Mouse (Mus musculus): Measurements from ENCODE around the gene Rapgef4. TPM values are rescaled to one million over a fixed set of nuclear protein-coding genes. Genes with fewer than 3 reads are reported as not detected.

Gene Rapgef4
- total RNA-seq, 1 experiment from 2014 or later = 3.0 TPM

DNA sequence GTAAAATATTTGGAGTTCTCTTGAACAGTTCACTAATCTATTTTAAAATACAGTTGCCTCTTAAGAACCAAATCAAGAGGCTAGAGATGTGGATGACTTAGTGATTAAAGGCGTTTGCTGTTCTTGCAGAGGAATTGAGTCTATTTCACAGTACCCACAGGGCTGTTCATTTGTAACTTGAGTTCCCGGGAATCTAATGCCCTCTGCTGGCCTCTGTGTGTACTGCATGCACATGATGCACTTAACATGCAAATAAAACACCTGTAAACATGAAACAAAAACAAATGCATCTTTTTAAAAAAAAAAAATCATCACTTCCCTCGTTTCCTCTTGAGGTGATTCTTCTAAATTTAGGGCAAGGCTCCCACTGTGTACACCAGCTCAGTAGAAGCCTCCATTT is 238.9 kb downstream of the Rapgef4 start:
- peak in 1 of 2 experiments; percentile 56; a peak in 3 of 4 replicates for ATAC-seq (replicated peaks in 1 of 2; ENCODE audit: insufficient read depth in 1 of 2, low FRiP score in 2 of 2, low TSS enrichment in 1 of 2, low read depth in 1 of 2, poor library complexity in 2 of 2, severe bottlenecking in 2 of 2)

DNA sequence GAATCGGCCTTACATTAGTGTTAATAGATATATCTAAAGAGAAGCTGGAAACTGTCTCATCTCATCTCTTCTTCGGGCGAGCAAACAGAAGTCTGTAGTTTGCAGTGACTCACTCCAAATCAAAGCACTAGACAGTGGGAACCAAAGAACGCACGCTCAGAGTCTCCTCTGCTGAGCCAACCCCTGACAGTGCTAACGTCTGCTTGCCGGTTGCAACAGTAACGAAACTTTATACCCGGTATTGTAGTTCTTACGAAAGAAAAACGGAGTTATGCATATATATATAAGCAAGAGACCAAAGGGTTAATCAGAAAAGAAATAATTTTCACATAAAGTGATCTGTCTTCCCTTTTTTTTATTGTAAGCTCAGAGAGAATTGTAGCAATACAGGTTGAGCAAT is 240.2 kb downstream of the Rapgef4 start:
- no peak; a peak in 1 of 4 replicates for ATAC-seq (replicated peaks in 1 of 2; ENCODE audit: insufficient read depth in 1 of 2, low FRiP score in 2 of 2, low TSS enrichment in 1 of 2, low read depth in 1 of 2, poor library complexity in 2 of 2, severe bottlenecking in 2 of 2)

DNA sequence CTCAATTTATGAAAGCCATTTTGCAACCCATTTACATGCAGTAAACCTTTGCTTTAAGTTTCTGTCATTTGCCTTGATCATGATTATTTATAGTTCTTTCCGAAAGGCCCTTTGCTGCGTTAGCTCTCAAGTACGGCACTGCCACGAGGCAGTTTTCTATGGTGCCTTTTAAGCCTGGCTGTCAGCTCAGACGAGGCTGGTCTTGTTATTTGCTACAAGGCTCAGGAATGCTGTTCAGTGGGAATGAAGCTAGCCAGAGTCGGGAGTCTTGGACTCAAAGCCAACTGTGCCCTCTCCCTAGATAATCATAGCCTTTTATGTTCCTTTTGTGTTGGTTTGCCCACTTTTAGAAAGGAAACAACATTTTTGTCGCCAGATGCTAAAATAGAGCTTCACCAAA is 240.7 kb downstream of the Rapgef4 start:
- no peak for ATAC-seq (replicated peaks in 1 of 2; ENCODE audit: insufficient read depth in 1 of 2, low FRiP score in 2 of 2, low TSS enrichment in 1 of 2, low read depth in 1 of 2, poor library complexity in 2 of 2, severe bottlenecking in 2 of 2)

DNA sequence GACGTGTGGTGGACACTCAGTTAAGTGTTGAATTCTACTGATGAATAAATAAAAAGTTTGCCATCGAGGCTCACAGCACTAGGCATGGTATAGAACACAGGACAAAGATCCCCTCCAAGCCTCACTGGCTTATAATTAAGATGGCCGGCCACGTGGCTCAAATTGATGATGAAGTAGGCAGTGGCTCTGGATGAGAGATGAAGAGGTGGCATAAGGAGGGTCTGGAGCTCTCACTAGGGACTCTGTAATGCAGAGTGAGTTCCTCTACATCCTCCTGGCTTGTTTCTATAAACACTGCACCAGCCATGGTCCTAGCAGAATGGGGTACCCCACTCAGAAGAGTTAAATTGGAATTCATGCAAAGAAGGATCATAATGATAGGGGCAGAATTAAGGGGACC is 241.2 kb downstream of the Rapgef4 start:
- ATAC-seq (replicated peaks in 1 of 2; ENCODE audit: insufficient read depth in 1 of 2, low FRiP score in 2 of 2, low TSS enrichment in 1 of 2, low read depth in 1 of 2, poor library complexity in 2 of 2, severe bottlenecking in 2 of 2) = no peak

DNA sequence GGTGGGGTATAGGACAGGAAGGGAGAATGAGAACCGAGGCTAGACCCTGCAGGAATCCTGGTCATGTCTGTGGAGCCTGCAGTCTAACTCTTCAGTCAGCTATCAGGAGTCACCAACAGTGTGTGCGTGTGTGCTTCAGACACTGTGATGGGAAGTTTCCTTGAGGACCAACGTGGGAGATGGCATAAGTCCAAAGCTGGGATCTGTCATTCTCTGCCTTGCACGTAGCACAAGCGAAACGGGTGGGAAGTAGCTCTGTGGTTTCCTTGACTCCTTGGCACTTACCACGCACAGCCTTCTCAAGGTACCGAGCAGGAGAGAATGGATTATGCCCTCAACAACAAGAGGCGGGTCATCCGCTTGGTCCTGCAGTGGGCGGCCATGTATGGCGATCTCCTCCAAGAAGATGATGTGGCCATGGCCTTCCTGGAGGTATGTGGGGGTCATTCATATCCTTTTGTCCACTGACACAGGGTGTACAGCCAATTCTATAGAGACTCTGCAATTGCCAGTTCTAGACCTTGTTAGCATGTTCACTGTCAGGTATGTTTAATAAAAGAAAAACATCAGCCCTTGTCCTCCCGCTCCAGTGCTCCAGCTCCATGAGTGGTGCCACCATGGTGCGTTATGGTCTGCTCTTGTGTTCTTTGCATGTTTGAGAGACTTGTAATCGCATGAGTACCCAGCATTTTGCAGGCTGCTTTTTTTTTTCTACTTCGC is 241.9 kb downstream of the Rapgef4 start:
- no peak for ATAC-seq (replicated peaks in 1 of 2; ENCODE audit: insufficient read depth in 1 of 2, low FRiP score in 2 of 2, low TSS enrichment in 1 of 2, low read depth in 1 of 2, poor library complexity in 2 of 2, severe bottlenecking in 2 of 2)

DNA sequence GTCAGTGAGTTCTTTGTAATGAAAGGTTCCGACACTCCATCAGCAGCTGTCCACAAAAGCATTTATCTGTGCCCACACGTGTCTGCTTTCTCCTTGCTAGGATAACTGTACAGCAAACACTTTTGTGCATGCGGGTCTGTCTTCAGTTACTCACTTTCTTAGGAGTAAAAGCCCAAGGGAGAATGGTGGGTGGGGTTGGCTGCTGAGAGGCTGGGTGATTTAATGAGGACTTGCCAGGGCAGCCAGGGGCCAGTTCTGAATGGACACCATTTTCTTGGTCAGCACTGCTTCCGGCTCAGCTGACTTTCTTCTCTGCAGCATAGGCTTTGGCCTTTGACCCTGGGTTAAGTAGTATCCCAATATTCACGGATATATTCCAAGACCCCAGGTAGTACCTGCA is 242.4 kb downstream of the Rapgef4 start:
- no peak for ATAC-seq (replicated peaks in 1 of 2; ENCODE audit: insufficient read depth in 1 of 2, low FRiP score in 2 of 2, low TSS enrichment in 1 of 2, low read depth in 1 of 2, poor library complexity in 2 of 2, severe bottlenecking in 2 of 2)

DNA sequence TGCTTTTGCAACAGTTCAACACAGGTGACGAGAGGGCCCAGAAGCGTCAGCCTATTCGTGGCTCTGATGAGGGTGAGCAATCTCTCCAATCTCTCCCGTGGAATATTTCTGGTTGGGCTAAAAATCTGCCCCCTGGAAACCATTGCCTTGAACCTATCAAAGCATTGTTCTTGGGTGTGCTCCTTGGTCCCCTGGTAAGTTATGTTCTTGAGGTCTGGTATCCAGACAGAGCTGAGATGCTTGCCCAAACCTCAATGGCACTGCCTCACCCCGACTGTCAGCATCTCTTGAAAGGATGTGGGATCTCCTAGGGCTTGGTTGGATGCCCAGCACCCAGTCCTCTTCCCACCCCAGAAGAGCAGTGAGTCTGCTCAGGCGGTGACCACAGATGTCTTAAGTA is 245.0 kb downstream of the Rapgef4 start:
- ATAC-seq (replicated peaks in 1 of 2; ENCODE audit: insufficient read depth in 1 of 2, low FRiP score in 2 of 2, low TSS enrichment in 1 of 2, low read depth in 1 of 2, poor library complexity in 2 of 2, severe bottlenecking in 2 of 2) = no peak

DNA sequence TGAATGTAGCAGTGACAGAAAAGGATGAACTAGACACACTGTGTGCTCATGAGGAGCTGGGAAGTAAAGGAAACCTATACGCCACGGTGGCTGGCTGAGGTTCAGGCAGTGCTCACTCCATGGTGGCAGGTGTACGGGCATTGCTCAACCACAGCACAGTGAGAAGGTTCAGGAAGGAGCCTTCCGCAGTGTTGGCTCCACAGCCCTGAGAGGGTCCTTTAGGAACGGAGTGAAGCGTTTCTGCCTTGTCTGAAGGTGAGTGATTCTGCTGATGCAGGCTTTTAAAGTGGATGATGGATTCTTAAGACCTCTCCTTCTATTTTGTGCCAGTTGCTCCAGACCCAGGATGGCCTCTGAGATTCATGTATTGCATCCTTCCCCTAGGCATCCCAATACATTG is 246.4 kb downstream of the Rapgef4 start:
- ATAC-seq (replicated peaks in 1 of 2; ENCODE audit: insufficient read depth in 1 of 2, low FRiP score in 2 of 2, low TSS enrichment in 1 of 2, low read depth in 1 of 2, poor library complexity in 2 of 2, severe bottlenecking in 2 of 2) = no peak

DNA sequence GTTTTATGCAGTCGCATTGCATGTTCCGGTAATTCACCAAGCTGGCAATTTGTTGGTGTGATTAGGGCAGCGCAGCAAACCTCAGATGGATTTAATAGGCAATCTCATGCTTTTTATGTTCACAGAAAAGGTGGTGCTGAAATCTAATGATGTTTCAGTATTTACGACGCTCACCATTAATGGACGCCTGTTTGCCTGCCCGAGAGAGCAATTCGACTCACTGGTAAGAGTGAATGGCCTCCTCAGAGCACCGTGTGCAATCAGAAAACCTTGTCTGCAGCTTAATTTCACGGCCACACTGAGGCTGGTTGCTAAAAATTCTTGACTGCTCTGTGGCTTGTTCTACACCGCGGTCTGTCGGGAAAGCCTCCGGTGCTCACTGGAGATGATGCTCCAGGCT is 247.8 kb downstream of the Rapgef4 start:
- no peak for ATAC-seq (replicated peaks in 1 of 2; ENCODE audit: insufficient read depth in 1 of 2, low FRiP score in 2 of 2, low TSS enrichment in 1 of 2, low read depth in 1 of 2, poor library complexity in 2 of 2, severe bottlenecking in 2 of 2)

DNA sequence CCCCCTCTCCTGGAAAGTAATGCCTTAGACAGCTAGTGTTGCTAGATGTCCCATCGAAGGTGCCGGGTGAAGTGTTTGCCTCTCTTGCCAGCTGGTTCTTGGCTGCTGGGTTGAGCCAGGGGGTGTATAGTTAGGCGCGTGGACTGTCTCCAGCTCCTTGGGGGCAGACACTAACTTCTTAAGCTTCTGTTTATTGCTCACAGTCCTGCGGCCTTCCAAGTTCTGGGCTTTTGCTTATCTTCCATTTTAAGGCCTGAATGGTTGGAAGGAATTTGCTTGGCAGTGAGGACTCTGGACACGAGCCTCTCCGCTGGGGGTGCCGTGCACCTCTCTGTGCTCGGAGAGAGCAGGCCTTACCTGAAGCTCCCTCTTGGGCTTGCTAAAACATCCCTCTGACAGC is 249.5 kb downstream of the Rapgef4 start:
- no peak for ATAC-seq (replicated peaks in 1 of 2; ENCODE audit: insufficient read depth in 1 of 2, low FRiP score in 2 of 2, low TSS enrichment in 1 of 2, low read depth in 1 of 2, poor library complexity in 2 of 2, severe bottlenecking in 2 of 2)

DNA sequence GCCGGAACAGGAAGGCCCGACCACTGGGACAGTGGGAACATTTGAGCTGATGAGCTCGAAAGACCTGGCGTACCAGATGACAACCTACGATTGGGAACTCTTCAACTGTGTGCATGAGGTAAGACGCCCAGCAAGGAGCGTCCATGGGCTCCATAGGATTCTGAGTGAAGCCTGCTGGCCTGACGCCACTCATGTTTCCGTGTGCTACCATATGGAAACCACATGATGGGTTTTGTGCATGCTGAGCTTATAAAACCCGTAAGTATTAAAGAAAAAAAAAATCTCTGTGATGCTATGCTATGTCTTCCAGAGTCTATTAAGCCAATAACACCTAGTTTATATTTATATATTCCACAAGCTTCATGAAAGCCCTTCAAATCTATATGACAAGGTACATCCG is 253.0 kb downstream of the Rapgef4 start:
- ATAC-seq (replicated peaks in 1 of 2; ENCODE audit: insufficient read depth in 1 of 2, low FRiP score in 2 of 2, low TSS enrichment in 1 of 2, low read depth in 1 of 2, poor library complexity in 2 of 2, severe bottlenecking in 2 of 2) = no peak

DNA sequence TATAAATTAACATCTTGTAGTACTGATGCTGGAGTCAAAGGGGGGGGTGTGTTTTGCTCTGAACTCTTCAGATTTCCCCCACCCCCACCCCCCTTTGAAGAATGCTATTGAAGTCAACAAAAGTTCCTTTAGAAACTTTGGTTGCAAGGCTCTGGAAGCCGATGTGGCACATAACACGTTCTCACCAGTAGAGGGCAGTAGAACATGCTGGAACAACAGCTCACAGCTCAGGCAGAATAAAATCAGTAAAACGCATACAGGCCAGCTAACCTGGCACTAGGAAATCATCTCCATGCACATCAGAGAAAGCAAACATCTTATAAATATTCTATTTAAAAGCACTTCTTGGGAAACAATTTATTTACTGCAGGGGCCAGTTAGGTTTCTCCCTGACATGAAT is 253.9 kb downstream of the Rapgef4 start:
- peak in 1 of 2 experiments; percentile 72; a peak in 2 of 4 replicates for ATAC-seq (replicated peaks in 1 of 2; ENCODE audit: insufficient read depth in 1 of 2, low FRiP score in 2 of 2, low TSS enrichment in 1 of 2, low read depth in 1 of 2, poor library complexity in 2 of 2, severe bottlenecking in 2 of 2)

DNA sequence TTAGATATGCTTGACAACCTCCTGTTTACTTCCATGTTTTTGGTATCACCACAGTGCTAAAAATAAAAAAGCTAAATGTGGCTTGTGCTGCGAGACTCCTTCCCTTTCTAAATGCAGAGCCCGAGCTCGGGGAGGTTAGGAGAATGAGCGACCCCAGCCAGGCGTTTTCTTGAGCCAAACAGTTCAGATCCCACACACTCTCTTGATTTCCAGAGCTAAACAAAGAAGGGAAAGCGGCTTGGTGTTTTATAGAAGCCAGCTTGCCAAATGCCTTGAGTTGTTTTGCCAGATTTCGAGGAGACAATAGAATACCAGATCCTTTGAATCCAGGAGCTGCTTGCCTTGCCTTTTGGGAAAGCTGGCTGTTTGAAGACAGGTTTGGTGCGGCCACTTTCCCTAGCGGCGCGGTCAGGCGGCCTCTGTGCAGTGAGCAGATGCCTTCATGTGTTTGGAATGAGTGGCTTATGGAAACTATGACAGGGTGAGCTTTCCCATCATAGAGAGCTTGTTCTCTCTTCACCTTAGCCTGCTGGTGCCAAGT is 254.4 kb downstream of the Rapgef4 start:
- no peak for ATAC-seq (replicated peaks in 1 of 2; ENCODE audit: insufficient read depth in 1 of 2, low FRiP score in 2 of 2, low TSS enrichment in 1 of 2, low read depth in 1 of 2, poor library complexity in 2 of 2, severe bottlenecking in 2 of 2)

DNA sequence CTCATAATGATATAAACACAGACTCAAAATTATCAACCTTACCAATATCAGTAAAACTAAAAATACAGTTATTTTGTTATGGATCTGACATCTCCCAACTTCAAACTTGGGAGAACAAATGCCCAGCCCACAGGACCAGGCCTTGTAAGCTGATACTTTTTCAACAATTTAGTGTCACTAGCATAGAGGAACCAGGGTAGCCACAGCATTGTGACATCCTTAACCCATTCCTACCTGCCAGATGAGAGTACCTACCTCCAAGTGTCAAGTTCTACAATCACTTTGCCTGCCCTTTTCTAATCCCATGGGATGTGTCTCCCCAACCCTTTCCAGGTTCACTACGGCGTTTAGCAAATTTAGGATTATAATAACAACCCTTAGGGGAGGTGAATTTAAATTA is 257.4 kb downstream of the Rapgef4 start:
- ATAC-seq (replicated peaks in 1 of 2; ENCODE audit: insufficient read depth in 1 of 2, low FRiP score in 2 of 2, low TSS enrichment in 1 of 2, low read depth in 1 of 2, poor library complexity in 2 of 2, severe bottlenecking in 2 of 2) = no peak; a peak in 1 of 4 replicates

DNA sequence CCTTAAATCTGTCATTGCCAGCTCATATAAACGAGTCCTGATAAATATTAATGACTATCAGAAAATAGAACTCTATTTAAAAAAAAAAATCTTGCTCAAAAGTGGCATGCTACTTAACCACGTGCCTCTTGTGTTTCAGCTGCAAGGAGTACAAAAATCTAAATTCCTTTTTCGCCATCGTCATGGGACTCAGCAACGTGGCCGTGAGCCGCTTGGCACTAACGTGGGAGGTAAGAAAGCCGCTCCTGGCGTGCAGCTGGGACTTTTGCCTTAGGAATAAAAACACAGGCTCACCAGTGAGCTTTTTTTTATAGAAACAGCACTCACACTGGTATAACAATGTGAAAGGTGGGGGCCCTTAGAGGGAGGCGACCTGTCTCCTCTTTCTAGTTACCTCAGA is 257.9 kb downstream of the Rapgef4 start:
- no peak for ATAC-seq (replicated peaks in 1 of 2; ENCODE audit: insufficient read depth in 1 of 2, low FRiP score in 2 of 2, low TSS enrichment in 1 of 2, low read depth in 1 of 2, poor library complexity in 2 of 2, severe bottlenecking in 2 of 2)

DNA sequence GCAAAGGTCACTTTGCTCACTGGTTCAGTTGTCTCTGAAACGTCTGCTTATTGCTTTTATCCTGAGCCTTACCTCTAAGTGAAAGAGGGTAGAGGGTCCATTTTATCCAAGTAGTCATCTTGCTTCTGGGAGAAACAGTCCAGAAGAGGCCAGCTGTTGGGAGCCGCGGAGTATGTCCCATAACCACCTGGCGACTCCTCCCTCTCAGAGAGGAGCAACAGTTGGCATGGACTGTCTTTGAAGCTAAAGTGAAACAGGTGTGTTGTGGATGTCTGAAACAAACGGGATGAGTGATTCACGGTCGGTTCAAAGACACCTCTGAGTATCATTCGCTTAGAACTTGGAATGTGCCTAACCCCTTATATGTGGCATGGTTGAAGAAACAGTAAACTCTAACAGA is 258.4 kb downstream of the Rapgef4 start:
- ATAC-seq (replicated peaks in 1 of 2; ENCODE audit: insufficient read depth in 1 of 2, low FRiP score in 2 of 2, low TSS enrichment in 1 of 2, low read depth in 1 of 2, poor library complexity in 2 of 2, severe bottlenecking in 2 of 2) = no peak

DNA sequence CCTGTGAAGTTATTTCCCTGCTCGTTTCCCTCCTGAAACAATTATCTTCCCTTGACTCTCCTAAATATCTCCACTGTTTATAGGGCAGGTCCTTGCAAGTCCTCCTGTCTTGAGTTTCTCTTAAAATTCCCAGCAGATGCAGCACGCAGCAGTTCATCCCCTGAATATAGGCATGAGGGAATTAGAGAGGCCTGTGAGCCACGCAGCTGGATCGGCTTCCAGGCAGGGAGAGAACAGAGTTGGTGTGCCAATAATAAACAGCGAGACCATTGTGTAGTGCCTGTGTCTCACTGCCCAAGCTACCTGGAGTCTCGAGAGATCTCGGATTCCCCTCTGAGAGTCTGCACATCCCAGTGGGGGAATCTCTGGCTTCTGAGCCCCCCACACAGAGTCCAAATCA is 259.0 kb downstream of the Rapgef4 start:
- ATAC-seq (replicated peaks in 1 of 2; ENCODE audit: insufficient read depth in 1 of 2, low FRiP score in 2 of 2, low TSS enrichment in 1 of 2, low read depth in 1 of 2, poor library complexity in 2 of 2, severe bottlenecking in 2 of 2) = no peak

DNA sequence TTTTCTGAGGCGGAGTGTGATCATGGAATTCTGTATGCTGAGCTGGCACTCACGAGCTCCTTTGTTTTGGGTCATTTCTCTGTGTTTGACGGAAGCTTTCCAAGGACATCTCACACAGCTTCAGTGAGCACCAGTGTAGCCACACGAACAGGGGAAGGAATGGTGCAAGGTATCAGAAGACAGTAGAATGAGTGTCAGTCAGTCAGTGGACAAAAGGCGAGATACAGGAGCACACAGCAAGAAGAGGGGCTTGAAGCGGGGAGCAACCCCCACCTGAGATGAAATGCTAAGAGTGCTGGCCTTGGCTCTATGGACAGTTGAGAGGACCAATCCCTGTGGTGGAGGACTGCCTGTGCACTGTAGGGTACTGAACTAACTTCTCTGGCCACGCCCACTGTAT is 259.7 kb downstream of the Rapgef4 start:
- ATAC-seq (replicated peaks in 1 of 2; ENCODE audit: insufficient read depth in 1 of 2, low FRiP score in 2 of 2, low TSS enrichment in 1 of 2, low read depth in 1 of 2, poor library complexity in 2 of 2, severe bottlenecking in 2 of 2) = no peak
